Mouse (Mus musculus) gastrocnemius, postnatal 4 days (tissue): ENCODE data around the gene Ubap2l. TPM values are rescaled to one million over a fixed set of nuclear protein-coding genes. Genes with fewer than 3 reads are reported as not detected.
A peak's percentile ranks its signal among the peaks of the same experiment; 100 is the strongest.

Experiments
- DNase-seq, 2 experiments: peaks; one replicate each; pipeline ENCODE4 v3.0.0; 2021 to 2022; ENCODE audit warnings: low spot score in 2 of 2, mixed read lengths in 2 of 2
- microRNA-seq: library from miRNA; unstranded; fragments of <30 nt; microRNA quantifications from one replicate; pipeline ENCODE4 v1.2.0, GENCODE M21; 2021
- total RNA-seq, 2 experiments: library from RNA; stranded (reverse); gene quantifications; 2 replicates each; pipeline ENCODE4 v1.2.3; 2021

The Ubap2l gene
- total RNA-seq, 2 experiments from 2014 or later: 170 to 182 TPM

GRCm38 (mm10) chr3:89976859-89977258 is 75.6 kb downstream of the Ubap2l start:
- no peak for DNase-seq

DNA sequence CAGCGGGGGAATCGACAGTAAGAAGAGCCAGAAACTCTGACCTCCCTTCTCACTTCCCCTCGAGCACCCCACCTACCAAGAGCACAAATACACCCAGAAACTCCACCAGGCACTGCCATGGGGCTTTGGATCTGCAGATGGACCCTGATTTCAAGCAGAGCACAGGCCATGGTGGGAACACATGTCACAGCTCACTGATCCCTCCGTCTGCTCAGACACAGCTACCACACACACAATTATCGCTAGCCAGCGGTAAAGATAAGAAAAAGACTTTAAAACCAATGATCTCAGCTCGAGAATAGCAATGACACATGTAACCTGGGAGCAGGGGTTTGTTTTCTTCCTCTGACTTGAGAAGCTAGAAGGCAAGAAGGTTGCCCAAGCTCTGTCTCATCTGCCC is 83.9 kb downstream of the Ubap2l start:
- DNase-seq: no peak

DNA sequence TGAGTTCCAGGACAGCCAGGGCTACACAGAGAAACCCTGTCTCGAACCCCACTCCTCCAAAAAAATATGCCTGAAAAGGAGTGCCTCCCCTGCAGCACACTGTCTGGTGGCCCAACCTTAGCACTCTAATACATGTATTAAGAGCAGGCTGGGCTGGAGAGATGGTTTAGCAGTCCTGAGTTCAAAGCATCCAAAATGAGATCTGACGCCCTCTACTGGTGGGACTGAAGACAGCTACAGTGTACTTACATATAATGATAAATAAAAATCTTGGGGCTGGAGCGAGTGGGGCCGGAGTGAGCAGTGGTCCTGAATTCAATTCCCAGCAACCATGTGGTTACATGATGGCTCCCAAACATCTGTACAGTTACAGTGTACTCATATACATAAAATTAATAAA is 85.5 kb downstream of the Ubap2l start:
- no peak for DNase-seq

GRCm38 (mm10) chr3:89965972-89966371 is 86.5 kb downstream of the Ubap2l start:
- DNase-seq: no peak

- DNase-seq: no peak
Observed at GRCm38 (mm10) chr3:89965557-89965956, 86.9 kb downstream of the Ubap2l start.

- DNase-seq: peak; percentile 53 to 65
Observed at GRCm38 (mm10) chr3:89963926-89964739, 88.3 kb downstream of the Ubap2l start.

- peak; percentile 50 to 74 for DNase-seq
Observed at GRCm38 (mm10) chr3:89963221-89963763, 89.1 kb downstream of the Ubap2l start, which contains the start of gene Atp8b2. TSS of gene Atp8b2 (minus strand) at chr3:89963508.

- DNase-seq: peak in 1 of 2 experiments; percentile 44
Observed at GRCm38 (mm10) chr3:89962751-89963220, 89.6 kb downstream of the Ubap2l start.

GRCm38 (mm10) chr3:89962059-89962750 is 90.2 kb downstream of the Ubap2l start:
- DNase-seq: peak; percentile 39 to 48

DNA sequence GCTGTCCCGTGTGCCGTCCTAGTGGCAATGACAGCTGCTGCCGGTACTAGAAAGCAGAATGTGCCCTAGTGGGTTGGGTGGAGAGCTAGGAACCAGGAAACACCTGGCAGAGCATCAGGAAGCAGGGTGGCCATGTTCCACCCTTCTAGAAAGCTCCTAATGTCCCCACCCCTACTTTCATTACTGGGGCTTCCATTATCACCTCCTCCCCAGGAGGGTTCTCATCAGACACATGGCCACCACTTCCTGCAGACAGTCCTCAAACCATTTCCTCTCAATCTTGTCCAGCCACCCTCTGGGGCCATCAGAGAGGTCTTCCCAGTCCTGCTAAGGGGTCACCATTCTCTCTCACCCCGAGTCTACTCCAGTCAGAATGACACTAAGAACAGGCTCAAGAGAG is 91.0 kb downstream of the Ubap2l start:
- no peak for DNase-seq

GRCm38 (mm10) chr3:89960469-89960868 is 92.0 kb downstream of the Ubap2l start:
- peak; percentile 89 to 93 for DNase-seq

DNA sequence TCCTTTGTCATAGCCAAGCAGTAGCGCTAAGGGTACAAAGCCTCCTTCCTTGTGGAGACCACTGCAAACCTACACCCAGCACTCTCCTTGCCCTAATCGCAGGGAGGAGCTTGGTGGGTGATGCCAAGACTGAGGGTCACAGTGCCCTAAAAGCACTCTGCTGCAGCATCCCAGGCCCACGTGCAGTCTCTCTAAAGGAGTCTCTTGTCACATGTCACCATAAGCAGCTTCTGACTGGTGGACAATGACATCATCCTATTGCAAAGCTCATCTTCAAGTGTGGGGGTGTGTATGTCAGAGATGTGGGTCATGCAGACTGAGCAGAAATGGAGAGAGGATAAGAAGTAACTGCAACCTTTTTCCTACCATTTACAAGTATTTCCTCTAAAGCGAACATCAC is 93.0 kb downstream of the Ubap2l start:
- DNase-seq: no peak

GRCm38 (mm10) chr3:89957880-89958279 is 94.5 kb downstream of the Ubap2l start:
- no peak for DNase-seq

GRCm38 (mm10) chr3:89956177-89956971 is 96.1 kb downstream of the Ubap2l start:
- DNase-seq: no peak

DNA sequence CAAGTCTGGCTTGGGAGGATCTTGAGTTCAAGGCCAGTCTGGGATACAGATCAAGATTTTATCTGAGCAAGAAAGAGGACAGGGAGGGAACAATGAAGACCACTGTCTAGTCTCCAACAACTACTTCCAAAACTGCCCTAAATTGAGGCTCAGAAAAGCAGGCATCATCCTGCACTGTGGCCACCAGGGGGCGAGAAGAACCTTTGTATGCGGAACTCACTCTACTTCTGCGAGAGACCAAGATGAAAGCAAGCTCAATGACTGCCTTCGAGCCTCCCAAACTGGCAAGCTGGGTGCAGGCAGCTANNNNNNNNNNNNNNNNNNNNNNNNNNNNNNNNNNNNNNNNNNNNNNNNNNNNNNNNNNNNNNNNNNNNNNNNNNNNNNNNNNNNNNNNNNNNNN is 99.0 kb downstream of the Ubap2l start:
- DNase-seq: peak; percentile 61 to 71

Small RNA genes lying within 50 kb of the gene (microRNA-seq; reads per million reads assigned to microRNA genes)
- gene Mir190b: 19.9 reads per million, percentile 34 among the genes with 10 or more reads in this experiment
- gene Mir7669: 1.1 reads per million

Other genes with a start within 250 kb of the Ubap2l start
- 10 to 100 TPM; 10.3 to 11.1 TPM for gene She, start 221.3 kb downstream of the Ubap2l start, total RNA-seq
- gene Il6ra, start 139.4 kb downstream of the Ubap2l start, total RNA-seq: 1 to 10 TPM; 3.8 to 4.2 TPM
- 10 to 100 TPM; 64.6 to 67.7 TPM for gene Atp8b2, start 89.1 kb downstream of the Ubap2l start, total RNA-seq
- 10 to 100 TPM; 57.0 to 57.6 TPM for gene Hax1, start 53.8 kb downstream of the Ubap2l start, total RNA-seq
- gene 4933434E20Rik, start 992 bp downstream of the Ubap2l start, total RNA-seq: 10 to 100 TPM; 53.4 to 54.4 TPM
- gene Tpm3, start 20.0 kb upstream of the Ubap2l start, total RNA-seq: 100 to 1,000 TPM; 420 to 508 TPM
- gene Nup210l, start 51.5 kb upstream of the Ubap2l start, total RNA-seq: under 1 TPM; 0.13 to 0.17 TPM
- 1,000 to 10,000 TPM; 1,726 to 1,789 TPM for gene Rps27, start 161.0 kb upstream of the Ubap2l start, total RNA-seq
- 10 to 100 TPM; 26.8 to 29.3 TPM for gene Rab13, start 161.1 kb upstream of the Ubap2l start, total RNA-seq
- 10 to 100 TPM; 48.9 to 53.8 TPM for gene Jtb, start 179.0 kb upstream of the Ubap2l start, total RNA-seq
- under 1 TPM; 0.18 to 0.25 TPM for gene Creb3l4, start 190.9 kb upstream of the Ubap2l start, total RNA-seq
- 10 to 100 TPM; 81.1 to 84.6 TPM for gene Slc39a1, start 195.5 kb upstream of the Ubap2l start, total RNA-seq
- gene Crtc2, start 201.5 kb upstream of the Ubap2l start, total RNA-seq: 10 to 100 TPM; 20.9 to 24.1 TPM
- gene Dennd4b, start 212.6 kb upstream of the Ubap2l start, total RNA-seq: 10 to 100 TPM; 26.1 to 27.2 TPM
- gene Gatad2b, start 240.6 kb upstream of the Ubap2l start, total RNA-seq: 10 to 100 TPM; 63.6 to 67.4 TPM